Mouse (Mus musculus): Measurements from ENCODE around the gene Defb28.
A peak's percentile ranks its signal among the peaks of the same experiment; 100 is the strongest.

Gene Defb28

DNA sequence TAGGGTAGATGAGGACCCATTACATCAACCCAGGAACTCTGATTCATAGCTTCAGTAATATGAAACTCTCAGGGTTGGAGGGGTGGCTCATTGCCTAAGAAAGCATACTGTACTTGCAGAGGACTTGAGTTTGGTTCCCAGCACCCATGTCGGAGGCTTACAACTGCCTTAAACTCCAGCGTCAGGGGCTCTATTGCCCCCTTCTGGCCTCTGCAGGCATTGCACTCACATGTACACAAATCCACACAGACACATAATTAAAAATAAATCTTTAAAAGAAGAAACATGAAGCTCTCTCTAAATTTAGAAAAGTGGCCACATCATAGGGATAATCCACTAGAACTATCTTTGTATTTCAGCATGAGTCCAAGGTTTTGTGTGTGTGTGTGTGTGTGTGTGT lies 24.8 kb downstream of the Defb28 start:
- H3K4me1 ChIP-seq (replicated peaks; ENCODE audit: low read depth, low read length): peaks cover 18% of the 10 kb centered on the region
- TF ChIP-seq POU5F1 (IDR thresholded peaks at IDR 0.05; ENCODE audit: borderline replicate concordance, low read length) (no peak), CTCF (conservative IDR thresholded peaks at IDR 0.05; ENCODE audit: low read length) (peak; percentile 60)
- no peaks in the 10 kb centered on the region for H3K36me3 ChIP-seq (ENCODE audit: insufficient read depth, low read length)
- no peaks in the 10 kb centered on the region for H3K27me3 ChIP-seq (ENCODE audit: insufficient read depth, low read length)
- no peak overlapping the region for H3K4me3 ChIP-seq (replicated peaks; ENCODE audit: low read length)
- peaks cover 4% of the 10 kb centered on the region for H3K9me3 ChIP-seq (ENCODE audit: low read length)

DNA sequence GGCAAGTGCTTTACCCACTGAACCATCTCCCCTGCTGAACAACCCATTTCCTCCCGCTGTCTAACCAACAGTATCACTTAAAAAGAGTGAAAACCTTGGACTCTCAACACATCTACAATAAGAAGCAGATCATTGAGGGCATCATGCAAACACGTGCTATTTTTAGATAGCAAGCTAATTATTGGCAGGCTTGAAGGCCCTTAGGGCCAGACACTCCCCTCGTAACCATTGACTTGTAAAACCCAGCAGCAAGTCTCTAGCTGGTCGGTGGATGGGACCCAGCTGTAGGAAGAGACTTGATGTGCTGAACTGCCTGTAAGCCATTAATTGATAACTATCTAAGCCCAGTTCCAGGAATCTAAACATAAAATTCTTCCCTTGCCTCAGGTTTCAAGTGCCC lies 25.4 kb downstream of the Defb28 start:
- H3K9me3 ChIP-seq (ENCODE audit: low read length): peaks cover 4% of the 10 kb centered on the region
- no peaks in the 10 kb centered on the region for H3K27me3 ChIP-seq (ENCODE audit: insufficient read depth, low read length)
- H3K4me1 ChIP-seq (replicated peaks; ENCODE audit: low read depth, low read length): peaks cover 18% of the 10 kb centered on the region
- H3K36me3 ChIP-seq (ENCODE audit: insufficient read depth, low read length): no peaks in the 10 kb centered on the region
- TF ChIP-seq NANOG (IDR thresholded peaks at IDR 0.05; ENCODE audit: borderline replicate concordance, low read length): no peak
- no peak for TF ChIP-seq CTCF (conservative IDR thresholded peaks at IDR 0.05; ENCODE audit: low read length)
- TF ChIP-seq POU5F1 (IDR thresholded peaks at IDR 0.05; ENCODE audit: borderline replicate concordance, low read length): no peak
- no peak overlapping the region for H3K4me3 ChIP-seq (replicated peaks; ENCODE audit: low read length)

DNA sequence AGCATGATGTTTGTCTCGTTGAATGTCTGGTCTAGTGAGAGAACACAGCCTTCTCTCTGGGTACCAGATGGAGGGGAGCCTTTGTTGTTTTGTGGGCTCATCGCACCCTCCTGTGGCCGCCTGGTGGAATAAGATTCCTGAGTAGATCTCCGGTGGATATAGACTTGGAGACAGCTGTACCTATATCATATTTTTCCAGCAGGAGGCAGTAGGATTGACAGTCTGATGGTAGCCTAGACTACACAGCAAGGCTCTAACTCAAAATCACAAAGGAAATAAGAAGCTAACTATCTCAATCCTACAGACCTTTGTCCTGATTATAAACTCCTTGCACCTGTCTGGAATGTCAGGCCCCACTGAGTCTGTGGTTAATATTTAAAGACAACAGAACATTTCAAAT lies 26.6 kb downstream of the Defb28 start:
- Histone ChIP-seq H3K4me1 (replicated peaks; ENCODE audit: low read depth, low read length) (peaks cover 14% of the 10 kb centered on the region), H3K36me3 (ENCODE audit: insufficient read depth, low read length) (no peaks in the 10 kb centered on the region), H3K4me3 (replicated peaks; ENCODE audit: low read length) (no peak overlapping the region), H3K9me3 (ENCODE audit: low read length) (peaks cover 4% of the 10 kb centered on the region), H3K27me3 (ENCODE audit: insufficient read depth, low read length) (0 out of 2 replicates have a peak, but pooled peaks cover 2% of the 10 kb centered on the region)
- TF ChIP-seq CTCF (conservative IDR thresholded peaks at IDR 0.05; ENCODE audit: low read length): peak; percentile 45
- no peak for TF ChIP-seq POU5F1 (IDR thresholded peaks at IDR 0.05; ENCODE audit: borderline replicate concordance, low read length)
- TF ChIP-seq NANOG (IDR thresholded peaks at IDR 0.05; ENCODE audit: borderline replicate concordance, low read length): no peak

DNA sequence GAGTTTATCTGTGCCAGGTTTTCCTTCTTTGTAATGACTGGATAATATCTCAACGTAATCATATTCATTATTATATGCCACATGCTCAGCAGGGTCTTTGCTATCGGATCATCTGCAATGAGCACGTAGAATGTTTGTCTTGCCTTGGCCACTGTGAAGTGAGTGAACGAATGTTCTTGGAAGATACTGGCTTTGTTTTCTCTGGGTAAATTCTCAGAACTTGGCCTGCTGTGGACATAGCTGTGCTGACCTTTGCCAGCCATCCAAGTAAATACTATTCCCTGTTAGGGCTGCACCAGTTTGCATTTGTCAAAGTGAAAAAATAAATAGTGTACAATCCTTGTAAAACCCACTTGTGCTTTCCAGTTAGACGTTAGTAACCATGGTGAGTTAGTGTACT lies 30.1 kb downstream of the Defb28 start:
- H3K9me3 ChIP-seq (ENCODE audit: low read length): no peaks in the 10 kb centered on the region
- H3K4me1 ChIP-seq (replicated peaks; ENCODE audit: low read depth, low read length): peaks cover 15% of the 10 kb centered on the region
- H3K36me3 ChIP-seq (ENCODE audit: insufficient read depth, low read length): no peaks in the 10 kb centered on the region
- H3K4me3 ChIP-seq (replicated peaks; ENCODE audit: low read length): no peak overlapping the region
- 0 out of 2 replicates have a peak, but pooled peaks cover 2% of the 10 kb centered on the region for H3K27me3 ChIP-seq (ENCODE audit: insufficient read depth, low read length)
- TF ChIP-seq CTCF (conservative IDR thresholded peaks at IDR 0.05; ENCODE audit: low read length) (no peak), NANOG (IDR thresholded peaks at IDR 0.05; ENCODE audit: borderline replicate concordance, low read length) (no peak), POU5F1 (IDR thresholded peaks at IDR 0.05; ENCODE audit: borderline replicate concordance, low read length) (no peak)

DNA sequence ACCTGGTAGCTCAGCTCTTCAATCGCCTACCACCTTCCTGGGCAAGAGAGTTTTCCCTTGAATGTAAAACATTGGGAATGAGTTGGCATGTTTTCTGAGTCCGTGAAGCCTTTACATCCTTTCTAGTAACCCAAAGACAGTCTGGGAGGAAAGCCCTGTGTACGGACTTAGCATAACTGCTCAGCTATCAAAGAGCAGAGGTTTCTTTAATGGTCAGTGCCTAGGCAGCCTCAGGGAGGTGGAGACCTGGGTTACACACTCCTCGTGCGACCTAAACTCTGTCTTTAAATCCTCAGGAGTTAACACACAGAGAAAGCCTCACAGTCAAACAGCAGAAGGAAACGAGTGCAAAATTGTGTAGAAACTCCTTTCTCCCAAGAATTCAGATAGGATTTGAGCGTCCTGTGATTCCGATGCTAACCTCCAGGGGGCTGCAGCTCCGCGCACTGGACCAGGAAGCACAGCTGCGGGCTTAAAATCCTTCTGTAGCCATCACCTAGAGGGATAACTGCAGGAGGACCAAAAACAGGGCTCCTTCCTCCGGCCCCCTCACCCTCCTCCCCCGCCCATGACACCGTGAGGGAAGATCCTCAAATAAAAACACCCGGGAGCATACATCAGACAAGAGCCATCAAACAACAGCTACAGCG lies 35.8 kb downstream of the Defb28 start:
- peaks cover 7% of the 10 kb centered on the region; the same call in 1 of the 2 replicates for H3K27me3 ChIP-seq (ENCODE audit: insufficient read depth, low read length)
- no peak overlapping the region for H3K4me3 ChIP-seq (replicated peaks; ENCODE audit: low read length)
- H3K4me1 ChIP-seq (replicated peaks; ENCODE audit: low read depth, low read length): peaks cover 10% of the 10 kb centered on the region
- H3K9me3 ChIP-seq (ENCODE audit: low read length): no peaks in the 10 kb centered on the region
- no peaks in the 10 kb centered on the region for H3K36me3 ChIP-seq (ENCODE audit: insufficient read depth, low read length)
- TF ChIP-seq CTCF (conservative IDR thresholded peaks at IDR 0.05; ENCODE audit: low read length) (peak; percentile 91), NANOG (IDR thresholded peaks at IDR 0.05; ENCODE audit: borderline replicate concordance, low read length) (no peak), POU5F1 (IDR thresholded peaks at IDR 0.05; ENCODE audit: borderline replicate concordance, low read length) (no peak)

DNA sequence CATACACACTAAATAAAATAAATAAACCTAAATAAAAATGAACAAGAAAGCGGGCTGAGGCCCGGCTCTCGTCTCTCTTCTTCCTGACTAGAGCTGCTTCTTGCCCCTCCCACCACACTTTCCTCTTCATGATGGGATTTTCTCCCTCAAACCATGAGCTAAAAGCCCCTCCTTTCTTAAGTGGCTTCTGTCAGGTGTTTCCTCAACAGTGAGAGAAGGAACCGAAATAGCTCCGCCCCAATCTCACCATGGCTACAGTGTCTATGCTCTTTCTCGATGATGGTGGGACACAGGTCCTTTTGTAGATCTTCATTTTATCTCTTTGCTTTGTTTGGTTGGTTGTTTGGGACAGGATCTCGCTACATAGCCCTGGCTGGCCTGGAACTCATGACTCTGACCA lies 38.6 kb downstream of the Defb28 start:
- Histone ChIP-seq H3K27me3 (ENCODE audit: insufficient read depth, low read length) (peaks cover 7% of the 10 kb centered on the region; the same call in 1 of the 2 replicates), H3K36me3 (ENCODE audit: insufficient read depth, low read length) (no peaks in the 10 kb centered on the region)

DNA sequence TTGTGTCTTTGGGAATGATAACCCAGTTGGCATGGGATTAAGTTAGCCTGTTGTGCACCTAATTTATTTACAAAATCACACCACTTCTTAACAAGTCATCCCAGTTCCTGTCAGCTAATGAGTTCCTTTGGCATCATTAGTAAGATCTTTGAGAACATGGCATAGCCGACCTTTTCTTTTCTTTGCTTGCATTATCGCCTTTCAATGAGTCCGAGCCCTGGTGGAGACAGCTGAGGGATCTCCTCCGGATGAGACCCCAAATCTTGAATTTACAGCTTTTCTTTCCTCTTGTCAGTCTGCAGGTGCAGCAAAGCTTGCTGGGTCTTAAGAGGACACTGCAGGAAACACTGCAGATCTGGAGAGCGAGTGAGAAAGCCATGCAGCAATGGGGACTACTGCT lies 51.0 kb downstream of the Defb28 start, which contains the start of gene Gm17416:
Gene Gm17416, plus strand, starts transcription at position 301 of the 400 bp plus-strand sequence.
- Histone ChIP-seq H3K36me3 (ENCODE audit: insufficient read depth, low read length) (no peaks in the 10 kb centered on the region), H3K27me3 (ENCODE audit: insufficient read depth, low read length) (peaks cover 5% of the 10 kb centered on the region; the same call in 1 of the 2 replicates), H3K4me3 (replicated peaks; ENCODE audit: low read length) (no peak within 1 kb of the TSS), H3K9me3 (ENCODE audit: low read length) (peaks cover 5% of the 10 kb centered on the region; the same call in 1 of the 2 replicates), H3K4me1 (replicated peaks; ENCODE audit: low read depth, low read length) (no peaks in the 10 kb centered on the region)
- TF ChIP-seq NANOG (IDR thresholded peaks at IDR 0.05; ENCODE audit: borderline replicate concordance, low read length) (no peak), CTCF (conservative IDR thresholded peaks at IDR 0.05; ENCODE audit: low read length) (no peak), POU5F1 (IDR thresholded peaks at IDR 0.05; ENCODE audit: borderline replicate concordance, low read length) (no peak)

More for the DNA sequence above, 38.6 kb downstream of the Defb28 start:
- no peak overlapping the region for H3K4me3 ChIP-seq (replicated peaks; ENCODE audit: low read length)
- TF ChIP-seq NANOG (IDR thresholded peaks at IDR 0.05; ENCODE audit: borderline replicate concordance, low read length): no peak
- TF ChIP-seq CTCF (conservative IDR thresholded peaks at IDR 0.05; ENCODE audit: low read length): no peak
- no peak for TF ChIP-seq POU5F1 (IDR thresholded peaks at IDR 0.05; ENCODE audit: borderline replicate concordance, low read length)
- H3K9me3 ChIP-seq (ENCODE audit: low read length): no peaks in the 10 kb centered on the region; the same call in 1 of the 2 replicates
- H3K4me1 ChIP-seq (replicated peaks; ENCODE audit: low read depth, low read length): peaks cover 14% of the 10 kb centered on the region

DNA sequence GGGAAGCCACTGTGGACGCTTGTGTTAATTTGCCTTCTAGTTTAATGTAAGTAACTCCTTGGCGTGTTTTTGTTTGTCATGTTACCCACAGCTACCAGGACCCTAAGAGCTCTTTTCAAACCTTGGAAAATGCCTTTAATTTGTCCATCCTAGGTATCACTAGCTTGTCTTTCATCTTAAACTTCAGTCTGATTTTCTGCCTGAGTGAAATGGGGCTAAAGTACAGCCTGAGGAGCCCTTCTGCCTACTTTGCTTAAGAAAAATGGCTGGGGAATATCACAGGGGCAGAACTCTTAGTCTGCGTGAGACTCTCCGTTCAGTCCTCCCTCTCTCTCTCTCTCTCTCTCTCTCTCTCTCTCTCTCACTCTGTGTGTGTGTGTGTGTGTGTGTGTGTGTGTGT lies 51.8 kb downstream of the Defb28 start:
- no peaks in the 10 kb centered on the region for H3K36me3 ChIP-seq (ENCODE audit: insufficient read depth, low read length)
- H3K4me1 ChIP-seq (replicated peaks; ENCODE audit: low read depth, low read length): no peaks in the 10 kb centered on the region
- H3K9me3 ChIP-seq (ENCODE audit: low read length): peaks cover 5% of the 10 kb centered on the region; the same call in 1 of the 2 replicates
- no peak for TF ChIP-seq CTCF (conservative IDR thresholded peaks at IDR 0.05; ENCODE audit: low read length)
- no peak for TF ChIP-seq POU5F1 (IDR thresholded peaks at IDR 0.05; ENCODE audit: borderline replicate concordance, low read length)
- TF ChIP-seq NANOG (IDR thresholded peaks at IDR 0.05; ENCODE audit: borderline replicate concordance, low read length): no peak
- H3K27me3 ChIP-seq (ENCODE audit: insufficient read depth, low read length): peaks cover 5% of the 10 kb centered on the region; the same call in 1 of the 2 replicates
- H3K4me3 ChIP-seq (replicated peaks; ENCODE audit: low read length): no peak overlapping the region
